Mouse (Mus musculus): ENCODE data around the gene Ube2j2. TPM values are rescaled to one million over a fixed set of nuclear protein-coding genes. Genes with fewer than 3 reads are reported as not detected.

Gene Ube2j2
- 71.7 and 79.0 TPM in 2 replicates for polyA plus RNA-seq (2015; fragmentation: Nextera tagmentation; extraction: Ambion mirVana)

- no peaks in the 10 kb centered on the region for H3K27me3 ChIP-seq
- peak within 1 kb of the TSS; percentile 95 for H3K9ac ChIP-seq
- H3K4me1 ChIP-seq (replicated peaks), result peaks cover 21% of the 10 kb centered on the region
- H3K36me3 ChIP-seq, result peaks cover 15% of the 10 kb centered on the region
- H3K4me3 ChIP-seq, result peak within 1 kb of the TSS; percentile 97
- H3K9me3 ChIP-seq (replicated peaks), result no peaks in the 10 kb centered on the region
- peak within 1 kb of the TSS; percentile 97 for H3K4me2 ChIP-seq
- WGBS, result under 1% methylated on average over 85 of the region's 85 CpGs
- ATAC-seq (replicated peaks; ENCODE audit: insufficient number of reproducible peaks, insufficient read depth, low FRiP score, low read depth), result peak; percentile 96
- H3K27ac ChIP-seq, result peak within 1 kb of the TSS; percentile 84
These were observed at the start of gene Ube2j2 for GRCm38 (mm10) chr4:155943534-155944249. Gene Ube2j2, plus strand, starts transcription at chr4:155943831.

GRCm38 (mm10) chr4:155894311-155894881, 49.2 kb upstream of the Ube2j2 start:
- Histone ChIP-seq H3K4me3 (peak overlapping the region; percentile 14), H3K36me3 (peaks cover 8% of the 10 kb centered on the region), H3K4me1 (replicated peaks) (peaks cover 41% of the 10 kb centered on the region), H3K9ac (no peak overlapping the region), H3K27me3 (no peaks in the 10 kb centered on the region), H3K27ac (peak overlapping the region; percentile 0; the same call in 1 of the 2 replicates), H3K9me3 (replicated peaks) (no peaks in the 10 kb centered on the region), H3K4me2 (peak overlapping the region; percentile 93)
- no peak for ATAC-seq (replicated peaks; ENCODE audit: insufficient number of reproducible peaks, insufficient read depth, low FRiP score, low read depth)
- WGBS, result 19% methylated on average over 8 of the region's 8 CpGs

- Histone ChIP-seq H3K4me1 (replicated peaks) (peaks cover 39% of the 10 kb centered on the region), H3K4me2 (peak overlapping the region; percentile 5; the same call in 1 of the 2 replicates), H3K27ac (0 out of 2 replicates have a peak overlapping the region, but pooled peaks have one; percentile 0), H3K4me3 (no peak overlapping the region), H3K27me3 (no peaks in the 10 kb centered on the region), H3K36me3 (peaks cover 14% of the 10 kb centered on the region), H3K9me3 (replicated peaks) (no peaks in the 10 kb centered on the region), H3K9ac (no peak overlapping the region)
- 33% methylated on average over 6 of the region's 6 CpGs for WGBS
- ATAC-seq (replicated peaks; ENCODE audit: insufficient number of reproducible peaks, insufficient read depth, low FRiP score, low read depth), result no peak
These were observed 48.4 kb upstream of the Ube2j2 start for GRCm38 (mm10) chr4:155895216-155895615.

- no peaks in the 10 kb centered on the region for H3K27me3 ChIP-seq
- H3K9ac ChIP-seq, result no peak overlapping the region
- ATAC-seq (replicated peaks; ENCODE audit: insufficient number of reproducible peaks, insufficient read depth, low FRiP score, low read depth), result no peak
- peaks cover 14% of the 10 kb centered on the region for H3K36me3 ChIP-seq
- no peak overlapping the region for H3K4me2 ChIP-seq
- no peak overlapping the region for H3K27ac ChIP-seq
- H3K9me3 ChIP-seq (replicated peaks), result no peaks in the 10 kb centered on the region
- no peak overlapping the region for H3K4me3 ChIP-seq
- peaks cover 35% of the 10 kb centered on the region for H3K4me1 ChIP-seq (replicated peaks)
- WGBS, result 93% methylated on average over 4 of the region's 4 CpGs
These were observed 47.8 kb upstream of the Ube2j2 start for GRCm38 (mm10) chr4:155895826-155896225.

DNA sequence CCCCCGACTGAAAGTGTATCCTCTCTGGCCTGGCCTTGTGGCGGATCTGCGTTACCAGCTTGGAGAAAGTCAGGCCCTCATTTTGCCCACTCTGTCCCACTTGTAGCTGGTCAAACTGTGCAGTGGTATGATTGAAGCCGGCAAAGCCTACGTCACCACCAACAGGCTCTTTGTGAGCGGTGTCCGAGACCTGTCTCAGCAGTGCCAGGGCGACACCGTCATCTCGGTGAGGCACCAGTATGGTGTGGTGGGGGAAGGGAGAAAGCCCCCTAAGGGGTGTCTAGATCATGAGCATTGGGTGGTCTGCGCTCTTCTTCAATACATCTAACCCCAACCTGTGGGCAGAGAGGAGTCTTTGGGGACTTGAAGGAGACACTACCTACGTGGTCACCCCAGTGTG, 47.2 kb upstream of the Ube2j2 start:
- H3K9ac ChIP-seq, result no peak overlapping the region
- WGBS, result 97% methylated on average over 12 of the region's 12 CpGs
- no peak for ATAC-seq (replicated peaks; ENCODE audit: insufficient number of reproducible peaks, insufficient read depth, low FRiP score, low read depth)

DNA sequence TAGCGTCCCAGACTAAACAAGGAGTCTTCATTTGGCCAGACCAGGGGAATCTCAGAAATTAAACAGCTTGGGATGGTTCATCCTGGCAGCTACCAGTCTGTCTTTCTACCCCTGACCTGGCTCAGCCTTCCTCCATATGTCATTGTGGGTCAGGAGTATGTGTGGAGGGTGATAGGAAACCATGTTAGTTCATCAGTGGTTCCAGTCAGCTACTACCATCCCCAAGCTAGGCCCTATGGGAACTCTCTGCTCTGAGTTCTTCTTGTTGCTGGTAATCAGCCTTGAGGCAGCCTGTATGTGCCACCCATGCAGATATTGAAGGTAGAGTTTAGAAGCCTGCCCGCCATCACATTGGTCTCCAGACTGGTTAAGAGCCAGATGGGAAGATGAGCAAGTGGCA, 45.3 kb upstream of the Ube2j2 start:
- no peak overlapping the region for H3K9ac ChIP-seq
- H3K27ac ChIP-seq, result no peak overlapping the region
- 100% methylated on average over 2 of the region's 2 CpGs for WGBS
- no peaks in the 10 kb centered on the region for H3K27me3 ChIP-seq
- no peaks in the 10 kb centered on the region for H3K9me3 ChIP-seq (replicated peaks)
- H3K36me3 ChIP-seq, result peaks cover 26% of the 10 kb centered on the region
- no peak for ATAC-seq (replicated peaks; ENCODE audit: insufficient number of reproducible peaks, insufficient read depth, low FRiP score, low read depth)
- H3K4me1 ChIP-seq (replicated peaks), result peaks cover 33% of the 10 kb centered on the region
- H3K4me3 ChIP-seq, result no peak overlapping the region
- H3K4me2 ChIP-seq, result no peak overlapping the region

More for the DNA sequence above, 47.2 kb upstream of the Ube2j2 start:
- H3K4me1 ChIP-seq (replicated peaks), result peaks cover 38% of the 10 kb centered on the region
- H3K4me3 ChIP-seq, result no peak overlapping the region
- no peak overlapping the region for H3K27ac ChIP-seq
- H3K9me3 ChIP-seq (replicated peaks), result no peaks in the 10 kb centered on the region
- peaks cover 14% of the 10 kb centered on the region for H3K36me3 ChIP-seq
- H3K4me2 ChIP-seq, result no peak overlapping the region
- H3K27me3 ChIP-seq, result no peaks in the 10 kb centered on the region

DNA sequence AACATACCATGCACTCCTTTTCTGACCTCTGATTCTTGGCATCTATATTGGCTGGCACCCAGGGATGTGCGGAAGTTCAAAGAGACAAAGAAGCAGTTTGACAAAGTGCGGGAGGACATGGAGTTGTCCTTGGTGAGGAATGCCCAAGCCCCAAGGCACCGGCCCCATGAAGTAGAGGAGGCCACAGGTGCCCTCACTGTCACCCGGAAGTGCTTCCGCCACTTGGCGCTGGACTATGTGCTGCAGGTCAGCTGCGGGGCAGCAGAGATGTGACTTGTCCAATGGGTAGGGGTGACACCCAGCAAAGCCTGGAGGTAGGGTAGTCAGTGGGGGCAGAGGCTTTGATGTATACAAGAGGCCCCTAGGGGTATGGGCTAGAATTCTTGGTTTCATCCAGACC, 44.3 kb upstream of the Ube2j2 start:
- WGBS, result 87% methylated on average over 7 of the region's 7 CpGs
- H3K9ac ChIP-seq, result no peak overlapping the region
- no peak overlapping the region for H3K4me2 ChIP-seq
- no peak for ATAC-seq (replicated peaks; ENCODE audit: insufficient number of reproducible peaks, insufficient read depth, low FRiP score, low read depth)
- peaks cover 24% of the 10 kb centered on the region for H3K4me1 ChIP-seq (replicated peaks)
- peaks cover 36% of the 10 kb centered on the region for H3K36me3 ChIP-seq
- H3K27ac ChIP-seq, result no peak overlapping the region
- H3K27me3 ChIP-seq, result no peaks in the 10 kb centered on the region
- H3K4me3 ChIP-seq, result no peak overlapping the region
- H3K9me3 ChIP-seq (replicated peaks), result no peaks in the 10 kb centered on the region

- no peak overlapping the region for H3K4me2 ChIP-seq
- WGBS, result 29% methylated on average over 3 of the region's 3 CpGs
- 0 out of 2 replicates have a peak, but pooled peaks have one; percentile 44 for ATAC-seq (replicated peaks; ENCODE audit: insufficient number of reproducible peaks, insufficient read depth, low FRiP score, low read depth)
- H3K4me1 ChIP-seq (replicated peaks), result peaks cover 12% of the 10 kb centered on the region
- no peak overlapping the region for H3K9ac ChIP-seq
- H3K27ac ChIP-seq, result no peak overlapping the region
- no peak overlapping the region for H3K4me3 ChIP-seq
- H3K9me3 ChIP-seq (replicated peaks), result no peaks in the 10 kb centered on the region
- peaks cover 45% of the 10 kb centered on the region for H3K36me3 ChIP-seq
- no peaks in the 10 kb centered on the region for H3K27me3 ChIP-seq
These were observed 42.4 kb upstream of the Ube2j2 start for GRCm38 (mm10) chr4:155901205-155901604.

GRCm38 (mm10) chr4:155903246-155903645, 40.4 kb upstream of the Ube2j2 start:
- H3K4me3 ChIP-seq, result no peak overlapping the region
- no peak overlapping the region for H3K9ac ChIP-seq
- WGBS, result 92% methylated on average over 13 of the region's 13 CpGs
- no peak overlapping the region for H3K4me2 ChIP-seq
- H3K27me3 ChIP-seq, result no peaks in the 10 kb centered on the region
- ATAC-seq (replicated peaks; ENCODE audit: insufficient number of reproducible peaks, insufficient read depth, low FRiP score, low read depth), result no peak
- H3K9me3 ChIP-seq (replicated peaks), result no peaks in the 10 kb centered on the region
- peaks cover 40% of the 10 kb centered on the region; the same call in 1 of the 2 replicates for H3K36me3 ChIP-seq
- peaks cover 12% of the 10 kb centered on the region for H3K4me1 ChIP-seq (replicated peaks)
- H3K27ac ChIP-seq, result no peak overlapping the region

- 92% methylated on average over 13 of the region's 13 CpGs for WGBS
- Histone ChIP-seq H3K27me3 (no peaks in the 10 kb centered on the region), H3K36me3 (peaks cover 37% of the 10 kb centered on the region; the same call in 1 of the 2 replicates), H3K4me3 (no peak overlapping the region), H3K4me2 (no peak overlapping the region), H3K9ac (no peak overlapping the region), H3K4me1 (replicated peaks) (peaks cover 12% of the 10 kb centered on the region), H3K27ac (no peak overlapping the region), H3K9me3 (replicated peaks) (no peaks in the 10 kb centered on the region)
- no peak for ATAC-seq (replicated peaks; ENCODE audit: insufficient number of reproducible peaks, insufficient read depth, low FRiP score, low read depth)
These were observed 39.1 kb upstream of the Ube2j2 start for GRCm38 (mm10) chr4:155904318-155905102.

DNA sequence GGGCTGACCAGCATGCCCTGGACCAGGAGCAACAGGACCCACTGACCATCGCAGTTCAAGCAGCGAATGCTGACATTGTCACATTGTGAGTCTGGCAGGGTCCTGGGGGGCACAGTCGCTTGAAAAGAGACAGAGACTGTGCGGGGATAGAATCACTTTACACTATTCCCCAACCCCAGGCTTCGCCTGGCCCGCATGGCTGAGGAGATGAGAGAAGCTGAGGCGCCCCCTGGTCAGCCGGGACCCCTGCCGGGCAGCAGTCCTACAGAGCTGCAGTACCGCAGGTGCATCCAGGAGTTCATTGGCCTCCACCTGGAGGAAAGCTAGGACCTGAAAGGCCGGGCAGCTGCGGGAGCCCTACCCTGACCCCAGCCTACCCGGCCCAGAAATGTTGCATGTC, 38.0 kb upstream of the Ube2j2 start:
- no peak for ATAC-seq (replicated peaks; ENCODE audit: insufficient number of reproducible peaks, insufficient read depth, low FRiP score, low read depth)
- 87% methylated on average over 13 of the region's 13 CpGs for WGBS
- no peak overlapping the region for H3K9ac ChIP-seq
- no peaks in the 10 kb centered on the region for H3K9me3 ChIP-seq (replicated peaks)
- peaks cover 32% of the 10 kb centered on the region; the same call in 1 of the 2 replicates for H3K36me3 ChIP-seq
- no peaks in the 10 kb centered on the region for H3K27me3 ChIP-seq
- H3K4me1 ChIP-seq (replicated peaks), result peaks cover 12% of the 10 kb centered on the region
- no peak overlapping the region for H3K4me3 ChIP-seq
- H3K4me2 ChIP-seq, result no peak overlapping the region
- no peak overlapping the region for H3K27ac ChIP-seq

Data from heart, embryonic 15.5 days (tissue).